Mouse (Mus musculus) MEL (cell line): Measurements from ENCODE around the gene Garnl3. TPM values are rescaled to one million over a fixed set of nuclear protein-coding genes. Genes with fewer than 3 reads are reported as not detected.

Experiments used
- DNase-seq: peaks from one replicate; pipeline ENCODE4 v3.0.0; 2011; ENCODE audit warnings: low read depth, low spot score
- H3K27ac ChIP-seq: 2 replicates; pipeline ENCODE4 v1.5.1; 2012; ENCODE audit warnings: low read depth, mild to moderate bottlenecking, control low read depth, low read length, moderate library complexity; ENCODE audit not compliant: control insufficient read depth
- H3K27me3 ChIP-seq, 2 experiments: fragments of 150-350 bp in 1 of 2; sonication (generic) in 1 of 2; 2 replicates each; pipeline ENCODE4 v1.6.1; 2012; ENCODE audit warnings: low read length in 2 of 2, mild to moderate bottlenecking in 2 of 2, improper control_type of control experiment in 1 of 2, moderate library complexity in 1 of 2; ENCODE audit not compliant: insufficient read depth in 2 of 2, control insufficient read depth in 1 of 2
- H3K36me3 ChIP-seq, 2 experiments: 2 replicates each; pipeline ENCODE4 v1.6.1; 2012 to 2014; ENCODE audit warnings: low read length in 2 of 2, improper control_type of control experiment in 1 of 2, inconsistent platforms in 1 of 2, mild to moderate bottlenecking in 1 of 2; ENCODE audit not compliant: insufficient read depth in 2 of 2, control insufficient read depth in 1 of 2
- H3K4me1 ChIP-seq, 2 experiments: fragments of 150-350 bp in 1 of 2; sonication (generic) in 1 of 2; 2 replicates each; pipeline ENCODE4 v1.6.1; 2012; ENCODE audit warnings: low read length in 2 of 2, improper control_type of control experiment in 1 of 2, mild to moderate bottlenecking in 1 of 2; ENCODE audit not compliant: insufficient read depth in 2 of 2, control insufficient read depth in 1 of 2
- H3K4me3 ChIP-seq, 2 experiments: fragments of 150-350 bp in 1 of 2; sonication (generic) in 1 of 2; 2 replicates each; pipeline ENCODE4 v1.5.1; 2012; ENCODE audit warnings: low read depth in 2 of 2, low read length in 2 of 2, mild to moderate bottlenecking in 2 of 2, moderate library complexity in 2 of 2, control low read depth in 1 of 2, improper control_type of control experiment in 1 of 2; ENCODE audit not compliant: control insufficient read depth in 1 of 2, insufficient read depth in 1 of 2
- H3K79me2 ChIP-seq: 2 replicates; pipeline ENCODE4 v1.6.1; 2012; ENCODE audit warnings: mild to moderate bottlenecking, low read length, moderate library complexity; ENCODE audit not compliant: control insufficient read depth, poor library complexity, insufficient read depth
- H3K9ac ChIP-seq: 2 replicates; pipeline ENCODE4 v1.6.1; 2012; ENCODE audit warnings: low read depth, mild to moderate bottlenecking, control low read depth, low read length, moderate library complexity; ENCODE audit not compliant: control insufficient read depth, poor library complexity, severe bottlenecking
- H3K9me3 ChIP-seq: fragments of 150-350 bp; sonication (generic); replicated peaks from 2 replicates; pipeline ENCODE4 v1.6.1; 2012; ENCODE audit warnings: mild to moderate bottlenecking, low read length, improper control_type of control experiment, moderate library complexity; ENCODE audit not compliant: insufficient read depth
- BHLHE40 ChIP-seq: IDR thresholded peaks from 2 replicates; pipeline ENCODE4 v1.6.1; 2012; ENCODE audit warnings: low read depth, mild to moderate bottlenecking, inconsistent platforms, low read length, improper control_type of control experiment, borderline replicate concordance
- CHD1 ChIP-seq: IDR thresholded peaks from 2 replicates; pipeline ENCODE4 v1.6.1; 2012; ENCODE audit warnings: low read depth, mild to moderate bottlenecking, inconsistent platforms, low read length, improper control_type of control experiment
- CHD2 ChIP-seq: IDR thresholded peaks from 2 replicates; pipeline ENCODE4 v1.6.1; 2011; ENCODE audit warnings: low read length, improper control_type of control experiment
- CTCF ChIP-seq, 3 experiments: IDR thresholded peaks in 2 of 3; conservative IDR thresholded peaks in 1 of 3; 2 replicates each; pipeline ENCODE4 v1.5.1; 2011 to 2012; ENCODE audit warnings: low read length in 3 of 3, low read depth in 2 of 3, mild to moderate bottlenecking in 2 of 3, improper control_type of control experiment in 1 of 3, inconsistent platforms in 1 of 3, mixed read lengths in 1 of 3, moderate library complexity in 1 of 3; ENCODE audit not compliant: control insufficient read depth in 1 of 3, insufficient read depth in 1 of 3, poor library complexity in 1 of 3, severe bottlenecking in 1 of 3
- ELF1 ChIP-seq: IDR thresholded peaks from 2 replicates; pipeline ENCODE4 v1.6.1; 2014; ENCODE audit warnings: low read depth, mild to moderate bottlenecking, inconsistent platforms, low read length, improper control_type of control experiment, moderate library complexity
- EP300 ChIP-seq, 2 experiments: IDR thresholded peaks; 2 replicates each; pipeline ENCODE4 v1.6.1; 2011; ENCODE audit warnings: improper control_type of control experiment in 2 of 2, low read length in 2 of 2, low read depth in 1 of 2, mild to moderate bottlenecking in 1 of 2
- GABPA ChIP-seq: IDR thresholded peaks from 2 replicates; pipeline ENCODE4 v1.6.1; 2012; ENCODE audit warnings: low read depth, mild to moderate bottlenecking, inconsistent platforms, low read length, improper control_type of control experiment, moderate library complexity
- MAFK ChIP-seq: IDR thresholded peaks from 2 replicates; pipeline ENCODE4 v1.6.1; 2011; ENCODE audit warnings: low read depth, mild to moderate bottlenecking, low read length, improper control_type of control experiment, borderline replicate concordance
- MEF2A ChIP-seq: IDR thresholded peaks from 2 replicates; pipeline ENCODE4 v1.6.1; 2014; ENCODE audit warnings: low read depth, mild to moderate bottlenecking, inconsistent platforms, low read length, improper control_type of control experiment; ENCODE audit not compliant: poor library complexity, insufficient replicate concordance, severe bottlenecking; ENCODE audit errors: extremely low read depth
- MYB ChIP-seq: IDR thresholded peaks from 2 replicates; pipeline ENCODE4 v1.6.1; 2011; ENCODE audit warnings: mild to moderate bottlenecking, low read depth, low read length, improper control_type of control experiment
- NELFE ChIP-seq: IDR thresholded peaks from 2 replicates; pipeline ENCODE4 v1.6.1; 2011; ENCODE audit warnings: low read depth, low read length, improper control_type of control experiment
- POLR2A ChIP-seq, 2 experiments: IDR thresholded peaks; 2 replicates each; pipeline ENCODE4 v1.6.1; 2011 to 2012; ENCODE audit warnings: low read length in 2 of 2, mild to moderate bottlenecking in 2 of 2, control low read depth in 1 of 2, improper control_type of control experiment in 1 of 2, low read depth in 1 of 2, moderate library complexity in 1 of 2; ENCODE audit not compliant: control insufficient read depth in 1 of 2, insufficient read depth in 1 of 2, poor library complexity in 1 of 2
- POLR2AphosphoS2 ChIP-seq: IDR thresholded peaks from 2 replicates; pipeline ENCODE4 v1.6.1; 2011; ENCODE audit warnings: low read length, improper control_type of control experiment
- RCOR1 ChIP-seq: IDR thresholded peaks from 2 replicates; pipeline ENCODE4 v1.6.1; 2012; ENCODE audit warnings: low read depth, mild to moderate bottlenecking, inconsistent platforms, low read length, improper control_type of control experiment
- UBTF ChIP-seq: IDR thresholded peaks from 2 replicates; pipeline ENCODE4 v1.6.1; 2012; ENCODE audit warnings: low read depth, mild to moderate bottlenecking, inconsistent platforms, low read length, improper control_type of control experiment, moderate library complexity, borderline replicate concordance; ENCODE audit not compliant: insufficient read depth
- ZC3H11A ChIP-seq: IDR thresholded peaks from 2 replicates; pipeline ENCODE4 v1.6.1; 2012; ENCODE audit warnings: low read depth, mild to moderate bottlenecking, inconsistent platforms, low read length, improper control_type of control experiment
- ZKSCAN1 ChIP-seq: IDR thresholded peaks from 2 replicates; pipeline ENCODE4 v1.6.1; 2012; ENCODE audit warnings: low read depth, mild to moderate bottlenecking, inconsistent platforms, low read length, improper control_type of control experiment, moderate library complexity
- polyA plus RNA-seq, 2 experiments: library from polyadenylated mRNA; stranded (reverse) in 1 of 2; unstranded in 1 of 2; fragments of >175 nt in 1 of 2; fragments of >200 nt in 1 of 2; gene quantifications; 2 replicates each; pipeline versions ENCODE4 v1.2.1 to v1.2.4; 2012; ENCODE audit warnings: low replicate concordance in 2 of 2, low read depth in 1 of 2; ENCODE audit not compliant: insufficient read length in 2 of 2, insufficient read depth in 1 of 2, missing spikeins in 1 of 2
- total RNA-seq: library from RNA; depleted of rRNA; stranded (reverse); fragments of 300-350 nt; gene quantifications from 2 replicates; pipeline ENCODE4 v1.2.3, GENCODE M21; 2012

The Garnl3 gene
- total and polyA plus RNA-seq, 3 experiments = 1.5 to 2.3 TPM; not detected in 1

- H3K27me3 ChIP-seq = no peaks in the 10 kb centered on the region
- peaks cover 0 to 4% of the 10 kb centered on the region in 2 experiments; a peak in 1 of 4 replicates for H3K4me1 ChIP-seq
These were observed 5.8 kb upstream of the Garnl3 start for GRCm38 (mm10) chr2:33137244-33137643.

GRCm38 (mm10) chr2:33136366-33136765, 4.9 kb upstream of the Garnl3 start:
- Histone ChIP-seq H3K9ac (no peak overlapping the region), H3K79me2 (no peaks in the 10 kb centered on the region), H3K27me3 (no peaks in the 10 kb centered on the region), H3K4me3 (no peak overlapping the region), H3K9me3 (no peaks in the 10 kb centered on the region), H3K4me1 (peaks cover 3 to 13% of the 10 kb centered on the region in 2 experiments; a peak in 3 of 4 replicates), H3K36me3 (peaks cover 0 to 5% of the 10 kb centered on the region in 2 experiments; a peak in 1 of 4 replicates), H3K27ac (no peak overlapping the region)
- TF ChIP-seq CHD2 (no peak), ZC3H11A (no peak), POLR2A (IDR thresholded peaks at IDR 0.05; ENCODE audit: control insufficient read depth in 1 of 2, insufficient read depth in 1 of 2, low read depth in 1 of 2, low read length in 2 of 2, poor library complexity in 1 of 2) (no peak), UBTF (no peak), EP300 (IDR thresholded peaks at IDR 0.05; ENCODE audit: low read depth in 1 of 2, low read length in 2 of 2) (no peak), RCOR1 (no peak), CHD1 (no peak), MYB (no peak), BHLHE40 (no peak)
- no peak for DNase-seq

More at GRCm38 (mm10) chr2:33137244-33137643, 5.8 kb upstream of the Garnl3 start:
- H3K36me3 ChIP-seq = peaks cover 0 to under 1% of the 10 kb centered on the region in 2 experiments; a peak in 1 of 4 replicates
- TF ChIP-seq BHLHE40 = no peak
- no peak for TF ChIP-seq MYB
- TF ChIP-seq GABPA = no peak
- TF ChIP-seq NELFE = no peak
- TF ChIP-seq CTCF (IDR thresholded peaks at IDR 0.05 in 2 of 3, conservative IDR thresholded peaks at IDR 0.05 in 1 of 3; ENCODE audit: control insufficient read depth in 1 of 3, insufficient read depth in 1 of 3, low read depth in 2 of 3, low read length in 3 of 3, poor library complexity in 1 of 3, severe bottlenecking in 1 of 3) = no peak
- TF ChIP-seq MAFK = no peak
- TF ChIP-seq ZKSCAN1 = no peak
- no peak for TF ChIP-seq ELF1
- TF ChIP-seq MEF2A = no peak
- no peak for TF ChIP-seq POLR2AphosphoS2
- TF ChIP-seq, all 39 proteins: peak for 0
- H3K9me3 ChIP-seq = no peaks in the 10 kb centered on the region
- no peak overlapping the region for H3K9ac ChIP-seq
- H3K4me3 ChIP-seq = no peak overlapping the region
- H3K79me2 ChIP-seq = no peaks in the 10 kb centered on the region
- H3K27ac ChIP-seq = no peak overlapping the region
- no peak for DNase-seq
